Mouse (Mus musculus): Measurements from ENCODE around the gene Stx7.
A peak's percentile ranks its signal among the peaks of the same experiment; 100 is the strongest.
"Not testable (repeated sequence)": the region's sequence is repeated elsewhere in the genome, so short reads cannot be mapped to it uniquely, and the experiment has no call there.

The Stx7 gene

GRCm38 (mm10) chr10:24149135-24149781, at the start of gene Stx7:
Gene Stx7, plus strand, starts transcription at chr10:24149302.
- peak; percentile 92 for DNase-seq (ENCODE audit: extremely low read depth, low read depth)

GRCm38 (mm10) chr10:24101812-24102211, 47.3 kb upstream of the Stx7 start, which contains the start of gene Taar8c:
Gene Taar8c, minus strand, starts transcription at chr10:24101912.
- DNase-seq (ENCODE audit: extremely low read depth, low read depth), result not testable (repeated sequence)

- not testable (repeated sequence) for DNase-seq (ENCODE audit: extremely low read depth, low read depth)
Observed at GRCm38 (mm10) chr10:24103299-24103698, 45.8 kb upstream of the Stx7 start.

DNA sequence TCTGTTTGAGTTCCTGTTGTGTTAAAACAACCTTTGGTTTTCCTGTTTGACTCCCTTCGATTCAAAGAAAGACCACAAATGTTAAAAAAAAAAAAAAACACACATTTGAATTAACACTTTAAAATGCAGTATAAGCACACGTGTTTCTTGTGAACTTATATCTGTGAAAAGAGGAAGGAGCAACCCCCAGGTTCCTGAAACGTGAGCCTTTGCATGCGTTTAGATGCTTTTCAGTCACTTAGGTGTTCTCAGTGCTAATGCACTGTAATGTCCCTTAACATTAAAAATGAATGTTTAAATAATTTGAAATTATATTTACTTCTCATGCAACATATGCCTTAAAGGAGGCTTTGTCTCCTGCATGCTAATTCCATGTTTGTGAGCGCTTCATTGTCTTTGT, 41.4 kb upstream of the Stx7 start:
- DNase-seq (ENCODE audit: extremely low read depth, low read depth), result peak; percentile 14

GRCm38 (mm10) chr10:24108236-24108635, 40.9 kb upstream of the Stx7 start:
- DNase-seq (ENCODE audit: extremely low read depth, low read depth), result no peak

DNA sequence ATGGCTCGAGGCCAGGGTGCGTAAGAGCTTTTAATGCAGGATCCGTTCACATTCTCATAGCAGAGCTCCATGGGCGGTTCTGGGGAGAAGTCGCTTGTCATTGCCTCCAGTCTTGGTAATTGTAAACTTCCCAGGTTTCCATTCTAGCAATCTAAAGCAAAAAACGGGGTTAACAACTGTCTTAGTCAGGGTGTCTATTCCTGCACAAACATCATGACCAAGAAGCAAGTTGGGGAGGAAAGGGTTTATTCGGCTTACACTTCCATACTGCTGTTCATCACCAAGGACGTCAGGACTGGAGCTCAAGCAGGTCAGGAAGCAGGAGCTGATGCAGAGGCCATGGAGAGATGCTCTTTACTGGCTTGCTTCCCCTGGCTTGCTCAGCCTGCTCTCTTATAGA, 39.7 kb upstream of the Stx7 start, which contains the start of gene Taar9:
Gene Taar9 (minus strand): TSS at position 101 of the 400 bp plus-strand sequence.
- not testable (repeated sequence) for DNase-seq (ENCODE audit: extremely low read depth, low read depth)

DNA sequence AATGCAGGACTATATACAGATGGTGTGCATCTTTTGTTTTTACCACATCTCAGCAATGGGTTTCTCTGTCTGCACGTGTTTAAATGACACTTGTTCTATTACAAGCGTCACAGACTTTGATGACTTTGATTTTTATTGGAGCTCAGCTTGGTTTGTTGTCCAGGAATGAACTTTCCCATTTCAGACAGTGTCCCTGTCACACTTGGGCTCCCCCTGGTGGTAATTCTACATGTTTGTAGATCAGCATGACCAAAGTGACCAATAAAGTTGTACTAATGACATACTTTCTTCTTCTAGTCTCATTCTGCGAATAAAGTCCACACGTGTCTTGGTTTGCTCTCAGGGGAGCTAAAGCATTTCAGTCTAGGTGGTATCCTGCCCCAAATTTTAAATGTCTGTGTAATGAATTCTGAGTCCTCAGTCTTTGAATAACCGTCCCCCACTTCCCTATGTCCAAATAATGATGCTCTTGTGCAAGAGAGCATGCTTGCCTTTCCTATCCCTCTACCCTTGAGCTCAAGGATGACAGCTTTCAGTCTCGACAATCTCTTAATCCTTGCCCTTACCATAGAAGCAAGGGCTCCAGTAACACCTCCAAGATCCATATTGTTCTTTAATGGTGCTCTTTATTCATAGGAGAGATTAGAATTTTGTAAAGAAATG, 37.9 kb upstream of the Stx7 start:
- peak; percentile 26 for DNase-seq (ENCODE audit: extremely low read depth, low read depth)

GRCm38 (mm10) chr10:24131451-24132262, 17.4 kb upstream of the Stx7 start:
- DNase-seq (ENCODE audit: extremely low read depth, low read depth), result peak; percentile 83

DNA sequence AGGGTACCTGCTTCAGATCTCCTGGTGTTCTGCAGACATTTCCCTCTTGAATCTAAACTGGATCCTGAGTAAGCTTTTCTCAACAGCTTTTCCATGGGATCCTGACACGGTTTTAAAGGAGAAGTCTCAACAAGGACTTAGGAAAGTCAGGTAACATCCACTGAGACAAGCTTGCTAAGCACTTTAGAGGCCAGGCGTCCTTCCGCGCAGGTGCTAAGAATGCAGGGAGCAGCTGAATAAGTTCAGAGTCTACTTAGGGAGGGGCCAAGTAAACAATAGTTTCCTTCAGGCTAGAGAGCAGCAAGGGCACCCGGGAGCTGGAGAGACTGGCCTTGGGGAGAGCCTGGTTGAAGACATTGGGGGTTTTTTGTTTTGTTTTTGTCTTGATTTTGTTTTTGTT, 16.8 kb upstream of the Stx7 start:
- peak; percentile 24 for DNase-seq (ENCODE audit: extremely low read depth, low read depth)

DNA sequence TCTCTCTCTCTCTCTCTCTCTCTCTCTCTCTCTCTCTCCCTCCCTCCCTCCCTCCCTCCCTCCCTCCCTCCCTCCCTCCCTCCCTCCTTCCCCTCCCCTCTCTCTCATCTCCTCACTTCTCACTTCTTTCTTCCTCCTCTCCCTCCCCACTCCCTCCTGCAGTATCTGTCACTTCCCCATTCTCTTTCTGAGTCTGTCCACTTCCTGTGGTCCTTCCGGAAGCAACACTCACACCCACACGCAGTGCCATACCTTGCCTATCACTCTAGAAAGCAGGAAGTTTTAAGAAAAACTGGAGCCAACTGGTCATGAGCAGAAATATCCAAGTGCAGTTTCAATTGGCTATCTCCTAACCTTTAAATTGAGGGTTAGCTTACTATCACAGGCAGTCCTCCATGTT, 16.0 kb upstream of the Stx7 start:
- DNase-seq (ENCODE audit: extremely low read depth, low read depth), result peak; percentile 86

DNA sequence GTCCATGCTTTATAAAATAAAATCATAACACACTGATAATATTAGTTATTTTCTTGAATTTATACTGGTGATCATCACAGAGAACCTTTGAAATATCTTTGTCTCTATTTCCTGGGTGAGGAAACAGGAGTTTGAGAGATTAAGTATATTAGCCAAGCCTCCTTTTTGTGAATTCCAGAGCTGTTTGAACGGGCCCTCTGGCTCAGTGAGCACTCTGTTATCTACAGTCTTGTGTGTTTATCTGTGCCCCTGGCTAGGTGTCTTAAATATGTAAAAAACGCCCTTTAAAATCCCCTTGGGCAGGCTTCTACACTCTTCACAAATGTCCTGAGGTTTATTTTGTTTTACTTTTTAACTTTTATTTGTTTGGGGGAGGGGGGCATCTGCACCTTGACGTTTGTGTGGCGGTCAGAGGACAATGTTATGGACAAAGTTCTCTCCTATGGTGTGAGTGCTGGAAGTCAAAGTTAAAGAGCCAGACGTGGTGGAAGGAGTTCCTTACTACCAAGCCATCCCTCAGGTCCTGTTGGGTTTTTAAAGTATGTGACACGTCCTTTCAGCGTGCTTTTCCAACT, 14.9 kb upstream of the Stx7 start:
- DNase-seq (ENCODE audit: extremely low read depth, low read depth), result peak; percentile 27

GRCm38 (mm10) chr10:24138623-24139261, 10.4 kb upstream of the Stx7 start:
- DNase-seq (ENCODE audit: extremely low read depth, low read depth), result no peak

DNA sequence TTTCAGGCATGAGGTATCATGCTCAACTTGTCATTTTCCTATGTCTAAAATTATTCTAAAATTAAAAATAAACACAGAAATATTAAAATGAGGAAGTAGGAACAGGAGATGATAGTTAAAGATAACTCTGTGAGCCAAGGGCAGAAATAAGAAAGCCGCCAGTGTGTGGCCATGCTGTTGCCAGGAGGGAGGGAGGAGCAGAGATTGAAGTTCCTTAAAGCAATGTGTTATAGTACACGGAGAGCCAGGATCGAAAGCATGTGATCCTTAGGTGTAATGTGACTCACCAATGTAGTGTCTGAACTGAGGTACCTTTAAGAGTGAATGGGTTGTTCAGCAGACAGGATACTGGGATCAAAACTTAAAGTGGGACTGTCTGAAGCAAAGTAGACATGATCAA, 6.4 kb upstream of the Stx7 start:
- DNase-seq (ENCODE audit: extremely low read depth, low read depth), result no peak

- DNase-seq (ENCODE audit: extremely low read depth, low read depth), result no peak
Observed at GRCm38 (mm10) chr10:24150086-24150485, 984 bp downstream of the Stx7 start.

GRCm38 (mm10) chr10:24158470-24159254, 9.6 kb downstream of the Stx7 start:
- no peak for DNase-seq (ENCODE audit: extremely low read depth, low read depth)

DNA sequence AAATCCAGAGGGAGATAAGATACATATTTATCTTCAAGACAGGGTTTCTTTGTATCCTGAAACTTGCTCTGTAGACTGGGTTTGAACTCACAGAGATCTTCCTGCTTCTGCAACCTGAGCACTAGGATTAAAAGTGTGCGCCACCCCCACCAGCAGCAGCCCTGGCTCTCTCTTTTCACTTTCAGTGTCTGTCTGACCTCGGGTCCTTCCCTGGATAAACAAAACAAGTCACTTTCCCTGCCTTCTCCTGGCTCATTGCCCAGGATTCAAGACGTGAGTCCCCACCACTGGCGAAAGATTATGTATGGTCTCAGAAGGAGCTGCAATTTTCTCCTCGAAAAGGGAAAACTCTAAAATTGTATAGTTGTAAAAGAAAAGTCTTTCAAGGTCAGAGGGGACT, 10.5 kb downstream of the Stx7 start:
- no peak for DNase-seq (ENCODE audit: extremely low read depth, low read depth)

- no peak for DNase-seq (ENCODE audit: extremely low read depth, low read depth)
Observed at GRCm38 (mm10) chr10:24160349-24160748, 11.2 kb downstream of the Stx7 start.

GRCm38 (mm10) chr10:24164137-24164908, 15.2 kb downstream of the Stx7 start:
- DNase-seq (ENCODE audit: extremely low read depth, low read depth), result no peak

DNA sequence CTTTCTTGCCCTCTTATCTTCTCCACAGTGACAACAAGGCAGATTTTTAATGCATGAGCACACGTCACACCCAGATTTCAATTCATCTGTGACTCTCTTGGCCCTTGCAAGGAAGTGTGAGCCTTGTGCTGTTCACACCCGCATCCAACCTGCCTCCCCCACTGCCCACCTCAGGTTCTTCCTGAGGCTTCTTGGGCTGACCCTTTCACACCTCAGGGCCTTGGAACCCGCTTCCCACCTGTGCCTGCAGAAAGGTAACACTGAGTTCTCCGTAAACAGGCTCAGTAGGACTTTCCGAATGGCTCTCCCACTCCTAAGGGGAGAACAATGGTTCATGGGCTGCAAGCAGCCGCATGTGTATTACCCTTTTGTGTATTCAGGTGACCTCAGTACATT, 15.8 kb downstream of the Stx7 start:
- DNase-seq (ENCODE audit: extremely low read depth, low read depth), result no peak

Measured in MEL-GATA-1-ER (cell line).